Mouse (Mus musculus) limb, embryonic 15.5 days (tissue): ENCODE data around the gene Tex21. TPM values are rescaled to one million over a fixed set of nuclear protein-coding genes. Genes with fewer than 3 reads are reported as not detected.
A peak's percentile ranks its signal among the peaks of the same experiment; 100 is the strongest.

ENCODE experiments used
- ATAC-seq: fragments of 200-750 bp; cut with Nextera tagmentation; 2 replicates; pipeline ENCODE4 v1.8.0; 2017; ENCODE audit warnings: low read depth, moderate TSS enrichment; ENCODE audit not compliant: insufficient number of reproducible peaks, low FRiP score, low TSS enrichment
- H3K27ac ChIP-seq: fragments of 300-500 bp; sonication (generic); 2 replicates; pipeline ENCODE4 v1.5.1; 2015; ENCODE audit warnings: moderate library complexity, mild to moderate bottlenecking, inconsistent platforms
- H3K27me3 ChIP-seq: fragments of 300-500 bp; sonication (generic); 2 replicates; pipeline ENCODE4 v1.6.1; 2015; ENCODE audit warnings: inconsistent platforms
- H3K36me3 ChIP-seq: fragments of 300-500 bp; sonication (generic); 2 replicates; pipeline ENCODE4 v1.6.1; 2015; ENCODE audit warnings: inconsistent platforms
- H3K4me1 ChIP-seq: fragments of 300-500 bp; sonication (generic); 2 replicates; pipeline ENCODE4 v1.6.1; 2015; ENCODE audit warnings: inconsistent platforms
- H3K4me2 ChIP-seq: fragments of 300-500 bp; sonication (generic); 2 replicates; pipeline ENCODE4 v1.6.1; 2015; ENCODE audit warnings: mild to moderate bottlenecking, inconsistent platforms
- H3K4me3 ChIP-seq: fragments of 300-500 bp; sonication (generic); 2 replicates; pipeline ENCODE4 v1.5.1; 2015; ENCODE audit warnings: mild to moderate bottlenecking, inconsistent platforms
- H3K9ac ChIP-seq: fragments of 300-500 bp; sonication (generic); 2 replicates; pipeline ENCODE4 v1.6.1; 2015; ENCODE audit warnings: inconsistent platforms
- H3K9me3 ChIP-seq: fragments of 300-500 bp; sonication (generic); 2 replicates; pipeline ENCODE4 v1.6.1; 2016; ENCODE audit warnings: inconsistent platforms
- WGBS: fragments of 180-500 bp; shearing (Covaris S2); methylation state at CpG from one replicate; pipeline ENCODE4 v1.1.7; 2015; 5-methylcytosine and 5-hydroxymethylcytosine counted together
- polyA plus RNA-seq: library from polyadenylated mRNA; unstranded; fragments of >200 nt; fragmentation: Nextera tagmentation; extraction: Ambion mirVana; gene quantifications from 2 replicates; pipeline ENCODE4 v1.2.1, GENCODE M21; 2015

The Tex21 gene
- polyA plus RNA-seq, 1 experiment from 2014 or later: not detected

DNA sequence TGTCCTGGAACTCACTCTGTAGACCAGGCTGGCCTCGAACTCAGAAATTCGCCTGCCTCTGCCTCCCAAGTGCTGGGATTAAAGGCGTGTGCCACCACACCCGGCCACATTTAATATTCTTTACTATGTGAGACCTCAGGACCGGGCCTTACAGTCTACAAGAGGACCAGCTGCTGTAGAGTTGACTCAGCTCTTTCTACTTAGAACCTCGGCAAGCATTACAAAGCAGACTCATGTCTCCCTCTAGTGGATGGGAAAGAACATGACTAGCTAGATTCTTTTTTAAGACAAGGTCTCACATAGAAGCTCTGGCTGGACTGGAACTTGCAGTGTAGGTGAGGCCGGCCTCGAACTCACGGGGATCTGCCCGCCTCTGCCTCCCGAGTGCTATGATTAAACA lies 55.6 kb downstream of the Tex21 start:
- Histone ChIP-seq H3K4me1 (peaks cover 5% of the 10 kb centered on the region; the same call in 1 of the 2 replicates), H3K4me3 (no peak overlapping the region), H3K4me2 (no peak overlapping the region), H3K36me3 (no peaks in the 10 kb centered on the region), H3K9me3 (no peaks in the 10 kb centered on the region), H3K27ac (no peak overlapping the region), H3K9ac (no peak overlapping the region), H3K27me3 (no peaks in the 10 kb centered on the region)
- 45% methylated on average over 11 of the region's 11 CpGs for whole genome bisulfite sequencing
- no peak for ATAC-seq

- ATAC-seq: no peak
- Histone ChIP-seq H3K9ac (no peak overlapping the region), H3K27ac (no peak overlapping the region), H3K9me3 (no peaks in the 10 kb centered on the region), H3K4me1 (no peaks in the 10 kb centered on the region), H3K4me2 (no peak overlapping the region), H3K36me3 (no peaks in the 10 kb centered on the region), H3K4me3 (no peak overlapping the region), H3K27me3 (no peaks in the 10 kb centered on the region)
- 33% methylated on average over 8 of the region's 8 CpGs for WGBS
These were observed 58.7 kb downstream of the Tex21 start for GRCm38 (mm10) chr12:76187849-76188248.

- no peak overlapping the region for H3K27ac ChIP-seq
- H3K4me2 ChIP-seq: no peak overlapping the region
- no peaks in the 10 kb centered on the region for H3K4me1 ChIP-seq
- no peak overlapping the region for H3K9ac ChIP-seq
- no peak for ATAC-seq
- no peak overlapping the region for H3K4me3 ChIP-seq
- no peaks in the 10 kb centered on the region for H3K9me3 ChIP-seq
- no peaks in the 10 kb centered on the region for H3K36me3 ChIP-seq
- 91% methylated on average over 1 of the region's 1 CpGs for WGBS
- H3K27me3 ChIP-seq: no peaks in the 10 kb centered on the region
These were observed 60.1 kb downstream of the Tex21 start for GRCm38 (mm10) chr12:76186473-76186872.

- Histone ChIP-seq H3K9ac (no peak overlapping the region), H3K4me1 (no peaks in the 10 kb centered on the region), H3K9me3 (no peaks in the 10 kb centered on the region), H3K4me3 (no peak overlapping the region), H3K27me3 (no peaks in the 10 kb centered on the region), H3K4me2 (no peak overlapping the region), H3K36me3 (no peaks in the 10 kb centered on the region), H3K27ac (no peak overlapping the region)
- ATAC-seq: no peak
- 62% methylated on average over 10 of the region's 10 CpGs for WGBS
These were observed 61.3 kb downstream of the Tex21 start for GRCm38 (mm10) chr12:76185167-76185816.

DNA sequence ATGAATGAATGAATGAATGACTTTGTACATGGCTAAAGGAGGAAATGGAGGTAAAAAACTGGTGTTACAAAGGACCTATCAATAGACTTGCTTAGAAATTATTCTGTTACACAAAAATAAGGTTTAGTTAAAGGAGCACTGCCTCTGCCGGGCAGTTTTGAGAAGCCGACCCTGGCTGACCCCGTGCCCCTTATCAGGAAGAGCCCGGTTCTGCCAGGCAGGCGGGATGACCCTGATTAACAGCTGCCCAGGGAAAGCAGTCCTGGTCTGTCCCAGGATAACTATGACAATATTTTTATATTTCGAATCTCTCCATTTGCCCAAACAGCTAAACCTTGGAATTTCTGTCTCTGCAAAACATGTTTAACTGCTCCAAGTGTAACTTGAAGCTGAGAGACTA lies 62.3 kb downstream of the Tex21 start:
- Histone ChIP-seq H3K27me3 (no peaks in the 10 kb centered on the region), H3K27ac (no peak overlapping the region), H3K4me3 (no peak overlapping the region), H3K4me2 (no peak overlapping the region), H3K9me3 (no peaks in the 10 kb centered on the region), H3K9ac (no peak overlapping the region), H3K36me3 (no peaks in the 10 kb centered on the region), H3K4me1 (no peaks in the 10 kb centered on the region)
- no peak for ATAC-seq
- WGBS: 65% methylated on average over 6 of the region's 6 CpGs

GRCm38 (mm10) chr12:76182831-76183230 lies 63.7 kb downstream of the Tex21 start:
- Histone ChIP-seq H3K9ac (no peak overlapping the region), H3K9me3 (no peaks in the 10 kb centered on the region), H3K27me3 (no peaks in the 10 kb centered on the region), H3K27ac (no peak overlapping the region), H3K36me3 (no peaks in the 10 kb centered on the region), H3K4me3 (no peak overlapping the region), H3K4me1 (no peaks in the 10 kb centered on the region), H3K4me2 (no peak overlapping the region)
- WGBS: 90% methylated on average over 6 of the region's 6 CpGs
- no peak for ATAC-seq

DNA sequence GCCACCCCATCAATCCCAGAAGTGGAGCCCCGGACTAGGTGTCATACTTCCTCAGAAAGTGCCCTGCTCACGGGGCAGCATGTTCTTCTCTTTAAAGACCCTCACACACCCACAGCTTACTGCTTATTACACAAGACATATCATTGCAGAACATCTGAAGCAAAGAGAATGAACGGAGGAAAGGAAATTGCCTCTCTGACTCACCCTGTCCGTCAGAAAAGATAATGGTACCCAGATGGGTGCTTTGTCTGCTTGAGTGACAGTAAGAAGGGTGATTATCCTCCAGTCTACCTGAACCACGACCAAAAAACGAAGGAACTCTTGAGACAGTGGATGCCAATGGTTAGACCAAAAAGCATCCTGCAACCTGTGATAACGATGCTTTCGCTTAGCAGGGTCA lies 65.1 kb downstream of the Tex21 start:
- no peak for ATAC-seq
- H3K27ac ChIP-seq: no peak overlapping the region
- no peaks in the 10 kb centered on the region for H3K27me3 ChIP-seq
- 62% methylated on average over 8 of the region's 8 CpGs for WGBS
- peaks cover 4% of the 10 kb centered on the region; the same call in 1 of the 2 replicates for H3K4me1 ChIP-seq
- H3K4me3 ChIP-seq: no peak overlapping the region
- no peak overlapping the region for H3K4me2 ChIP-seq
- no peaks in the 10 kb centered on the region for H3K36me3 ChIP-seq
- H3K9ac ChIP-seq: no peak overlapping the region
- no peaks in the 10 kb centered on the region for H3K9me3 ChIP-seq

DNA sequence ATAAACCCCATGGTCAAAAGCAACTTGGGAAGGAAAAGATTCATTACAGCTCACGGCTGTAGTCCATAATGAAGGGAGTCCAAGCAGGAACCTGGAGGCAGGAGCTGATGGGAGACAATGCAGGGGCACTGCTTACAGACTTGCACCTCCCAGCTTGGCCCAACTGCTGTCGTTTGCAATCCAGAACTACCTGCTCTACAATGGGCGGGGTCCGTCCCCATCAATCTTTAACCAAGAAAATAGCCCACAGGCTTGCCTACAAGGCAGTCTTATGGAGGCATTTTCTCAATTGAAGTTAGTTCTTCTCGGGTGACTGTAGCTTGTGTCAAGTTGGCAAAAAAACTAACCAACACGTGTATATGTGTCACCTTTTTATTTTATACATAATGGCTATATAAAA lies 66.1 kb downstream of the Tex21 start:
- Histone ChIP-seq H3K9me3 (no peaks in the 10 kb centered on the region), H3K9ac (no peak overlapping the region), H3K27me3 (no peaks in the 10 kb centered on the region), H3K27ac (no peak overlapping the region), H3K36me3 (no peaks in the 10 kb centered on the region), H3K4me3 (no peak overlapping the region), H3K4me2 (no peak overlapping the region), H3K4me1 (peaks cover 4% of the 10 kb centered on the region; the same call in 1 of the 2 replicates)
- WGBS: 59% methylated on average over 6 of the region's 6 CpGs
- no peak for ATAC-seq

DNA sequence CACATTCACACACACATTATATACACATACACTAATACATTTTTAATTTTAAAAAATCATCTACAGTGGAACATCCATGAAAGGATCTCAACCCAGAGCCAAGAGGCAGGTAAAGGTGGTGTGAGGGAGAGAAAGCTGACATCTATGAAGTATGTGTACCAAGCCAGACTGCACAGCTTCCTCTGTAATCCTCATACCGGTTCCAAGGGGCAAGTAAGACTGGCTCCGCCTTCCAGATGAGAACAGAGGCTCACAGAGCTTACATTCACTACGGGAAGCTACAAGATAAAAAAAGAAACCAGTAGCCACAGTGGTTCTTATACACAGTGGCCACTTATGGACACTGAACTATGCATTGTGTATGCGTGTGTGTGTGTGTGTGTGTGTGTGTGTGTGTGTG lies 67.0 kb downstream of the Tex21 start:
- Histone ChIP-seq H3K4me2 (no peak overlapping the region), H3K9me3 (no peaks in the 10 kb centered on the region), H3K27me3 (no peaks in the 10 kb centered on the region), H3K27ac (no peak overlapping the region), H3K36me3 (no peaks in the 10 kb centered on the region), H3K9ac (no peak overlapping the region), H3K4me1 (peaks cover 4% of the 10 kb centered on the region; the same call in 1 of the 2 replicates), H3K4me3 (no peak overlapping the region)
- 51% methylated on average over 4 of the region's 4 CpGs for WGBS
- ATAC-seq: no peak

DNA sequence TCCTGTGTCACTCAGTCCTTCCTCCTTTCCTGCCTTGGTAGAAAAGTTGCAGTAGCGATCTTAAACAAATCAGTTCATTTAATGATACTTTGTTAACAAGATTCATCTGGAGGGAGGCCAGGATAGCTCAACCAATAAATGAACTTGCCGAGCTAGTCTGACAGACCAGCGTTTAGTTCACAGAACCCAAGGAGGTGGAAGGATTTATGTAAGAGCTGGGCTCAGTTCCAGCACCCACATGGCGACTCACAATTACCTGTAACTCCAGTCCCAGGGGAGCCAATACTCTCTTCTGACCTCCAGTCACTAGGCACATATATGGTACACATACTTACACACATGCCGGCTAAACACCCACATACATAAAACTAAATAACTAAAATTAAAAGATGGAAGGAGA lies 67.5 kb downstream of the Tex21 start:
- no peaks in the 10 kb centered on the region for H3K9me3 ChIP-seq
- no peak overlapping the region for H3K4me3 ChIP-seq
- H3K27me3 ChIP-seq: no peaks in the 10 kb centered on the region
- no peak for ATAC-seq
- WGBS: 30% methylated on average over 5 of the region's 5 CpGs
- H3K9ac ChIP-seq: no peak overlapping the region
- no peak overlapping the region for H3K27ac ChIP-seq
- H3K4me1 ChIP-seq: peaks cover 4% of the 10 kb centered on the region; the same call in 1 of the 2 replicates
- H3K36me3 ChIP-seq: no peaks in the 10 kb centered on the region
- no peak overlapping the region for H3K4me2 ChIP-seq

GRCm38 (mm10) chr12:76177864-76178518 lies 68.6 kb downstream of the Tex21 start:
- no peaks in the 10 kb centered on the region for H3K9me3 ChIP-seq
- H3K4me1 ChIP-seq: peaks cover 4% of the 10 kb centered on the region; the same call in 1 of the 2 replicates
- peak overlapping the region; percentile 85 for H3K4me2 ChIP-seq
- H3K36me3 ChIP-seq: no peaks in the 10 kb centered on the region
- H3K27ac ChIP-seq: no peak overlapping the region
- WGBS: 41% methylated on average over 16 of the region's 16 CpGs
- no peak overlapping the region; the same call in 1 of the 2 replicates for H3K9ac ChIP-seq
- no peaks in the 10 kb centered on the region for H3K27me3 ChIP-seq
- ATAC-seq: no peak
- H3K4me3 ChIP-seq: peak overlapping the region; percentile 39

GRCm38 (mm10) chr12:76177000-76177863 lies 69.3 kb downstream of the Tex21 start, which contains the start of gene Esr2:
Esr2 (minus strand) TSS chr12:76177259.
- under 1% methylated on average over 39 of the region's 39 CpGs for WGBS
- no peak within 1 kb of the TSS for H3K27ac ChIP-seq
- H3K9me3 ChIP-seq: no peaks in the 10 kb centered on the region

More at GRCm38 (mm10) chr12:76177000-76177863, 69.3 kb downstream of the Tex21 start, which contains the start of gene Esr2:
- Histone ChIP-seq H3K9ac (peak within 1 kb of the TSS; percentile 35), H3K27me3 (no peaks in the 10 kb centered on the region), H3K36me3 (no peaks in the 10 kb centered on the region), H3K4me1 (peaks cover 4% of the 10 kb centered on the region; the same call in 1 of the 2 replicates), H3K4me3 (peak within 1 kb of the TSS; percentile 39), H3K4me2 (peak within 1 kb of the TSS; percentile 85)
- ATAC-seq: no peak
